Mouse (Mus musculus): ENCODE data around the gene Lsm2. TPM values are rescaled to one million over a fixed set of nuclear protein-coding genes. Genes with fewer than 3 reads are reported as not detected.
"Not testable (repeated sequence)": the region's sequence is repeated elsewhere in the genome, so short reads cannot be mapped to it uniquely, and the experiment has no call there.

Gene Lsm2
- polyA plus RNA-seq, 1 experiment from 2014 or later: 215 TPM

- WGBS (ENCODE audit: insufficient replicate concordance): 1% methylated on average over 31 of the region's 47 CpGs
- not testable (repeated sequence) for H3K9ac ChIP-seq; H3K36me3 ChIP-seq; H3K27ac ChIP-seq; H3K9me3 ChIP-seq (replicated peaks)
- Histone ChIP-seq H3K4me2 (peak overlapping the region; percentile 87), H3K4me1 (peaks cover 12% of the 10 kb centered on the region), H3K27me3 (replicated peaks) (peaks cover 75% of the 10 kb centered on the region), H3K4me3 (peak overlapping the region; percentile 63)
- peak; percentile 36; the same call in 1 of the 2 replicates for ATAC-seq
Observed at GRCm38 (mm10) chr17:34958734-34959129, 22.9 kb upstream of the Lsm2 start.

DNA sequence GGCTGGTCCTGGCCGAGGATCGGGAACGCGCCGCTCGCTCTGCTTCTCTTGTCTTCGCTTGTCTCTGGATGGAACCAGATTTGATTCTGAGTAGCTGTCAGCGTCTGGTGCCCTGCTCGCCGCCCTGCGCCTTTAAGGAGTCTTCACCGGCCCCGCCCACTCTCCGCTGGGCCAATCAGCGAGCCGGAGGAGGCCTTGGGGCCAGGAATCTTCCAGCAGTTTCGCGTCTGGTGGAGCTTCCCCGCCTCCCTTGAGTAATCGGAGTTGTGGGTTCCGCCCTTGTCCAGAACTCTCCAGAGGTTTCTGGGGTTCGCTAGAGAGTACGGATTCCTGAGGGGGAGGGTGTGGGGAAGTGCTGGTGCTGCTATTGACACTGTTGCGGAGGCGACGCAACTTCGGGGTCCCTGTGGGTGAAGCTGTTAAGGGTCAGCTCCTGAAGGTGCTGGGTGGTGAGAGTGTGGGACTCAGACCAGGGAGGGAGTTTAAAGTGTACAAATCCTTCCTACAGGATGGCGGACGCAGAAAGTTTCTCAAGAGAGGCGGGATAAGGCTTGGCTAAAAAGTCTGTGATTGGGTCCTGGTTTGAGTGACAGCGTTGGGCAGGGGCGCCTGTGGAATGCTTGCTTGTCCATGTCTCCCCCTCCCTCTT is 22.4 kb upstream of the Lsm2 start, which contains the start of gene Hspa1b:
Gene Hspa1b (minus strand): TSS at position 109 of the 649 bp plus-strand sequence.
- ATAC-seq: peak; percentile 90
- WGBS (ENCODE audit: insufficient replicate concordance): under 1% methylated on average over 32 of the region's 32 CpGs
- H3K4me1 ChIP-seq: peaks cover 12% of the 10 kb centered on the region
- not testable (repeated sequence) for H3K36me3 ChIP-seq; H3K9me3 ChIP-seq (replicated peaks)
- H3K4me2 ChIP-seq: peak within 1 kb of the TSS; percentile 87
- H3K9ac ChIP-seq: peak within 1 kb of the TSS; percentile 75
- peaks cover 76% of the 10 kb centered on the region for H3K27me3 ChIP-seq (replicated peaks)
- H3K4me3 ChIP-seq: peak within 1 kb of the TSS; percentile 63
- H3K27ac ChIP-seq: peak within 1 kb of the TSS; percentile 85

GRCm38 (mm10) chr17:34959881-34960515 is 21.7 kb upstream of the Lsm2 start:
- no peaks in the 10 kb centered on the region for H3K36me3 ChIP-seq
- H3K4me1 ChIP-seq: peaks cover 12% of the 10 kb centered on the region
- H3K4me2 ChIP-seq: peak overlapping the region; percentile 87
- peak; percentile 53 for ATAC-seq
- peak overlapping the region; percentile 85 for H3K27ac ChIP-seq
- whole genome bisulfite sequencing (ENCODE audit: insufficient replicate concordance): 5% methylated on average over 12 of the region's 12 CpGs
- peaks cover 77% of the 10 kb centered on the region for H3K27me3 ChIP-seq (replicated peaks)
- peak overlapping the region; percentile 63 for H3K4me3 ChIP-seq
- peak overlapping the region; percentile 75 for H3K9ac ChIP-seq
- no peaks in the 10 kb centered on the region for H3K9me3 ChIP-seq (replicated peaks)

- no peak overlapping the region for H3K4me2 ChIP-seq
- H3K4me3 ChIP-seq: no peak overlapping the region
- no peaks in the 10 kb centered on the region for H3K36me3 ChIP-seq
- H3K27ac ChIP-seq: no peak overlapping the region
- ATAC-seq: no peak
- H3K27me3 ChIP-seq (replicated peaks): peaks cover 77% of the 10 kb centered on the region
- H3K9ac ChIP-seq: no peak overlapping the region
- peaks cover 12% of the 10 kb centered on the region for H3K4me1 ChIP-seq
- no peaks in the 10 kb centered on the region for H3K9me3 ChIP-seq (replicated peaks)
Observed at GRCm38 (mm10) chr17:34960702-34961493, 20.8 kb upstream of the Lsm2 start.

- no peak overlapping the region for H3K27ac ChIP-seq
- peaks cover 80% of the 10 kb centered on the region for H3K27me3 ChIP-seq (replicated peaks)
- peaks cover 12% of the 10 kb centered on the region for H3K4me1 ChIP-seq
- no peak for ATAC-seq
- H3K36me3 ChIP-seq: no peaks in the 10 kb centered on the region
- H3K9ac ChIP-seq: no peak overlapping the region
- no peak overlapping the region for H3K4me3 ChIP-seq
- H3K9me3 ChIP-seq (replicated peaks): no peaks in the 10 kb centered on the region
- WGBS (ENCODE audit: insufficient replicate concordance): 27% methylated on average over 3 of the region's 3 CpGs
- no peak overlapping the region for H3K4me2 ChIP-seq
Observed at GRCm38 (mm10) chr17:34962125-34962524, 19.5 kb upstream of the Lsm2 start.

GRCm38 (mm10) chr17:34962841-34963240 is 18.8 kb upstream of the Lsm2 start:
- Histone ChIP-seq H3K4me1 (peaks cover 12% of the 10 kb centered on the region), H3K9me3 (replicated peaks) (no peaks in the 10 kb centered on the region), H3K4me3 (no peak overlapping the region), H3K9ac (no peak overlapping the region), H3K27me3 (replicated peaks) (peaks cover 82% of the 10 kb centered on the region), H3K27ac (no peak overlapping the region), H3K36me3 (no peaks in the 10 kb centered on the region), H3K4me2 (no peak overlapping the region)
- WGBS (ENCODE audit: insufficient replicate concordance): 48% methylated on average over 1 of the region's 1 CpGs
- ATAC-seq: no peak

GRCm38 (mm10) chr17:34964640-34965049 is 17.0 kb upstream of the Lsm2 start:
- ATAC-seq: no peak
- Histone ChIP-seq H3K9ac (no peak overlapping the region), H3K4me3 (no peak overlapping the region), H3K9me3 (replicated peaks) (no peaks in the 10 kb centered on the region), H3K4me2 (no peak overlapping the region), H3K27me3 (replicated peaks) (peaks cover 92% of the 10 kb centered on the region), H3K4me1 (peaks cover 8% of the 10 kb centered on the region), H3K27ac (no peak overlapping the region), H3K36me3 (no peaks in the 10 kb centered on the region)
- 35% methylated on average over 1 of the region's 1 CpGs for WGBS (ENCODE audit: insufficient replicate concordance)

GRCm38 (mm10) chr17:34965627-34966026 is 16.0 kb upstream of the Lsm2 start:
- Histone ChIP-seq H3K36me3 (no peaks in the 10 kb centered on the region), H3K4me2 (no peak overlapping the region), H3K9me3 (replicated peaks) (no peaks in the 10 kb centered on the region), H3K4me1 (no peaks in the 10 kb centered on the region), H3K9ac (no peak overlapping the region; the same call in 1 of the 2 replicates), H3K27ac (no peak overlapping the region), H3K4me3 (no peak overlapping the region), H3K27me3 (replicated peaks) (peaks cover 94% of the 10 kb centered on the region)
- ATAC-seq: no peak
- 33% methylated on average over 5 of the region's 5 CpGs for WGBS (ENCODE audit: insufficient replicate concordance)

DNA sequence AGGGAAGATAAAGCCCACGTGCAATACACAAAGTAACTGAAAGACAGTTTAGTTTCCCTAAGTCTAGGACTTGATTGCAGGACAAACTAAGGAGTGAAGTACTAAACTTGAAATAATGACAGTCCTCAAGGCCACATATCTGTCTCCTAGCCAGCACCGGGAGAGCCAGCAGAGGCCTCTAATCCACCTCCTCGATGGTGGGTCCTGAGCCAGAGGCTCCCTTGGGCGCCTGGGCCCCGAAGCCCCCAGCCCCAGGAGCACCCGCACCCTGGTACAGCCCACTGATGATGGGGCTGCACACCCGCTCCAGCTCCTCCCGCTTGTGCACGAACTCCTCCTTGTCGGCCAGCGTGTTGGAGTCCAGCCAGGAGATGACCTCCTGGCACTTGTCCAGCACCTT is 11.8 kb upstream of the Lsm2 start, which contains the start of gene Gm20481:
Gene Gm20481 (plus strand): TSS at position 91 of the 400 bp plus-strand sequence.
- not testable (repeated sequence) for H3K4me3 ChIP-seq; H3K9me3 ChIP-seq (replicated peaks); H3K36me3 ChIP-seq; H3K27ac ChIP-seq; H3K4me2 ChIP-seq; H3K9ac ChIP-seq; H3K4me1 ChIP-seq; ATAC-seq
- 49% methylated on average over 7 of the region's 11 CpGs for WGBS (ENCODE audit: insufficient replicate concordance)
- peaks cover 89% of the 10 kb centered on the region for H3K27me3 ChIP-seq (replicated peaks)

GRCm38 (mm10) chr17:34970850-34971249 is 10.8 kb upstream of the Lsm2 start:
- not testable (repeated sequence) for H3K9ac ChIP-seq; H3K4me1 ChIP-seq; H3K4me3 ChIP-seq; H3K4me2 ChIP-seq; H3K36me3 ChIP-seq; H3K9me3 ChIP-seq (replicated peaks); H3K27ac ChIP-seq; ATAC-seq
- WGBS (ENCODE audit: insufficient replicate concordance): 26% methylated on average over 17 of the region's 37 CpGs
- peaks cover 79% of the 10 kb centered on the region for H3K27me3 ChIP-seq (replicated peaks)

- H3K27ac ChIP-seq; H3K9ac ChIP-seq; H3K36me3 ChIP-seq; H3K9me3 ChIP-seq (replicated peaks); H3K4me1 ChIP-seq: not testable (repeated sequence)
- peaks cover 71% of the 10 kb centered on the region for H3K27me3 ChIP-seq (replicated peaks)
- H3K4me2 ChIP-seq: peak overlapping the region; percentile 69
- 4% methylated on average over 30 of the region's 43 CpGs for WGBS (ENCODE audit: insufficient replicate concordance)
- H3K4me3 ChIP-seq: peak overlapping the region; percentile 44
- ATAC-seq: peak; percentile 39
Observed at GRCm38 (mm10) chr17:34971694-34972068, 10.0 kb upstream of the Lsm2 start.
